Mouse (Mus musculus) lung, postnatal 0 days (tissue): ENCODE measurements around the gene 2310009B15Rik. TPM values are rescaled to one million over a fixed set of nuclear protein-coding genes. Genes with fewer than 3 reads are reported as not detected.

Experiments
- ATAC-seq: fragments of 200-750 bp; cut with Nextera tagmentation; 2 replicates; pipeline ENCODE4 v1.8.0; 2017; ENCODE audit warnings: moderate library complexity
- DNase-seq: peaks from one replicate; pipeline ENCODE4 v3.0.0-alpha.2; 2016; ENCODE audit warnings: low spot score
- H3K27ac ChIP-seq: fragments of 300-500 bp; sonication (generic); 2 replicates; pipeline ENCODE4 v1.5.1; 2014; ENCODE audit warnings: antibody characterized with exemption, mild to moderate bottlenecking, low read length, mixed read lengths
- H3K27me3 ChIP-seq: fragments of 300-500 bp; sonication (generic); replicated peaks from 2 replicates; pipeline ENCODE4 v1.6.1; 2014; ENCODE audit warnings: low read length, mixed read lengths; ENCODE audit not compliant: insufficient read depth
- H3K36me3 ChIP-seq: fragments of 300-500 bp; sonication (generic); 2 replicates; pipeline ENCODE4 v1.6.1; 2014; ENCODE audit warnings: low read length, mixed read lengths; ENCODE audit not compliant: insufficient read depth
- H3K4me1 ChIP-seq: fragments of 300-500 bp; sonication (generic); 2 replicates; pipeline ENCODE4 v1.6.1; 2014; ENCODE audit warnings: antibody characterized with exemption, low read depth, low read length, mixed read lengths; ENCODE audit not compliant: insufficient read depth
- H3K4me2 ChIP-seq: fragments of 300-500 bp; sonication (generic); replicated peaks from 2 replicates; pipeline ENCODE4 v1.6.1; 2014; ENCODE audit warnings: low read depth, mild to moderate bottlenecking, low read length, moderate library complexity, mixed read lengths
- H3K4me3 ChIP-seq: fragments of 300-500 bp; sonication (generic); 2 replicates; pipeline ENCODE4 v1.5.1; 2014; ENCODE audit warnings: low read depth, low read length
- H3K9ac ChIP-seq: fragments of 300-500 bp; sonication (generic); replicated peaks from 2 replicates; pipeline ENCODE4 v1.6.1; 2014; ENCODE audit warnings: low read depth, mild to moderate bottlenecking
- H3K9me3 ChIP-seq: fragments of 300-500 bp; sonication (generic); 2 replicates; pipeline ENCODE4 v1.6.1; 2016; ENCODE audit warnings: low read length, mixed read lengths
- CTCF ChIP-seq: IDR thresholded peaks from 2 replicates; pipeline ENCODE4 v1.5.1; 2016; ENCODE audit warnings: antibody characterized with exemption, mild to moderate bottlenecking
- EP300 ChIP-seq: IDR thresholded peaks from 2 replicates; pipeline ENCODE4 v1.6.1; 2016; ENCODE audit warnings: antibody characterized with exemption, mild to moderate bottlenecking, control low read depth
- WGBS: fragments of 180-500 bp; shearing (Covaris S2); extraction: QIAGEN DNeasy Blood & Tissue Kit; methylation state at CpG from one replicate; pipeline ENCODE4 v1.1.7; 2014; 5-methylcytosine and 5-hydroxymethylcytosine counted together
- polyA plus RNA-seq: library from polyadenylated mRNA; unstranded; fragments of >200 nt; fragmentation: Nextera tagmentation; extraction: Ambion mirVana; gene quantifications from 2 replicates; pipeline ENCODE4 v1.2.1, GENCODE M21; 2015

The 2310009B15Rik gene
- polyA plus RNA-seq, 1 experiment from 2014 or later = 53.0 TPM

DNA sequence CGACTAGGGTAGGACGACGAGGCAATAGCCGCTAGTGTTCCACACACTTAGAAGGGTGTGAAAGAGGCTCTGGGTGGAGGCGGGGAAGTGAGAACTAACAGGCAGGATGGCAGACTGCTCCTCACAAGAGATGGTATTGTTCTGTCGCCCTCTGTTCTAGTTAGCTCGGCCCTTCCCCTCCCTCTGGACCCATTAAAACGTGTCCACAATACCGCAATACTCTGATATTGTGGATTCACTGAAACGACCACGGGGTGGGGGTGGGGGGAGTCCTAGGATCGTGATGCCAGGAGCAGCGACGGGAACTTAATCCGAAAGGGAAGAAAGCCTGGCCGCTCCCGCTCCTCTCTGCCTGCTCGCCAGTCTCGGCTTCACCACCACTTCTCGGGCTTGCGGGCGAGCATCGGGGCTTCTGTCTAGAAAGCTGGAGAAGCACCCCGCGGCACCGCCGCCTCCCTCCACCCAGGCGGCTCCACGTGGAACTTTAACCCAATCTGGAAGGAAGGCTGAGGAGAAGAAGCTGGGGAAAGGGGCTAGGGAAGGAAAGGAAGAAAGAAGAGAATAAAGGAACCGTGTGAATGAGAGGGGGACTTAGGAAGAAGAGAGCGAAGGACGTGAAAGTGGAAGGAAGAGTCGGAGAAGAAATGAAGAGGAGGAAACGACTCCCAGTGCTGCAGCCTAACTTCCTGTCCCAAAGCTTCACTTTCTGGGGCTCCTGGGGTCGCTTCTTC lies 13.1 kb downstream of the 2310009B15Rik start:
- Histone ChIP-seq H3K4me3 (peak overlapping the region; percentile 40), H3K4me1 (peaks cover 6% of the 10 kb centered on the region), H3K36me3 (no peaks in the 10 kb centered on the region), H3K27me3 (peaks cover 80% of the 10 kb centered on the region), H3K4me2 (peak overlapping the region; percentile 53), H3K27ac (no peak overlapping the region), H3K9me3 (no peaks in the 10 kb centered on the region), H3K9ac (no peak overlapping the region)
- WGBS = under 1% methylated on average over 35 of the region's 35 CpGs
- DNase-seq (no peak), ATAC-seq (no peak)
- no peak for TF ChIP-seq CTCF
- TF ChIP-seq EP300 = no peak

DNA sequence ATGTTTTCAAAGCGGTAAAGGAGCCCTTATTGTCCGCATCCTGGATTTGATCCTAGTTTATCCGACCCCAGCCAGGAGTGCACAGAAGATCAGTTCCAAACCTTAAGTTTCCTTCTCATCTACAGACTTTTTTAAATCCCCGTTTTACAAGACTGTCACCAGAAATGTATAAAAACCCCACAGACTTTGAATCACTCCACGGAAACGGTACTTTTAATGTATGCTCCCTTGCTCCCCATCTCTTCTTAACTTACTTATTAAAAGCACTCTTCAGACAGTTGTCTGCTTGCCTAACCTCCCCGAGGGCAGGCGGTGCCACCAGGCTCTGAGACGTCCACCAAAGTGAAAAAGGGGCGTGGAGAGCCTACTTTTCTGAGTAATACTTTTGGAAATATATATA lies 13.9 kb downstream of the 2310009B15Rik start:
- no peaks in the 10 kb centered on the region for H3K36me3 ChIP-seq

DNA sequence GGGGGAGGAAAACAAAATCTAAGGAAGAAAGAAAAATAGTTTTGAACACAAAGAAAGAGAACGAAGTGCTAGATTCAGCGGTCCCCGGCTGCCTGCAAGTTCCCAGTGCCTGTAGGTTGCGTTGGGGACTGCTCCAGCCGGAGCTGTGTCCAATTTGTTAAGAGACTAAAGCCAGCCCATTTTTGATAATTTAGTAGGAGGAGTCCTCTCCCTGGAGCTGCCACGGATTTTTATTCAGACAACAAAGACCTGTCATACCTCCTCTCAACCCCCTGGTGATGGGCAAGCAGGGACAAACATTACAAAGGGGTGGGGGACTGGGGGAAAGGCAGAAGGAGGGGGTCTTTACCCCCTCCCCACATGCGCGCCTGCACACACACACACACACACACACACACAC lies 14.3 kb downstream of the 2310009B15Rik start:
- TF ChIP-seq EP300 (no peak), CTCF (no peak)
- Histone ChIP-seq H3K9ac (no peak overlapping the region), H3K4me3 (0 out of 2 replicates have a peak overlapping the region, but pooled peaks have one; percentile 26), H3K27ac (no peak overlapping the region), H3K4me1 (peaks cover 6% of the 10 kb centered on the region; the same call in 1 of the 2 replicates), H3K36me3 (no peaks in the 10 kb centered on the region), H3K27me3 (peaks cover 83% of the 10 kb centered on the region), H3K4me2 (peak overlapping the region; percentile 50), H3K9me3 (no peaks in the 10 kb centered on the region)
- DNase-seq (peak; percentile 39), ATAC-seq (no peak)
- WGBS = 6% methylated on average over 8 of the region's 8 CpGs

More for the DNA sequence above, 13.9 kb downstream of the 2310009B15Rik start:
- ATAC-seq (no peak), DNase-seq (no peak)
- 6% methylated on average over 10 of the region's 10 CpGs for WGBS
- H3K9me3 ChIP-seq = no peaks in the 10 kb centered on the region
- H3K27ac ChIP-seq = no peak overlapping the region
- H3K4me1 ChIP-seq = peaks cover 6% of the 10 kb centered on the region; the same call in 1 of the 2 replicates
- H3K4me2 ChIP-seq = no peak overlapping the region
- peaks cover 80% of the 10 kb centered on the region for H3K27me3 ChIP-seq
- no peak for TF ChIP-seq CTCF
- TF ChIP-seq EP300 = no peak
- H3K4me3 ChIP-seq = no peak overlapping the region
- H3K9ac ChIP-seq = no peak overlapping the region

DNA sequence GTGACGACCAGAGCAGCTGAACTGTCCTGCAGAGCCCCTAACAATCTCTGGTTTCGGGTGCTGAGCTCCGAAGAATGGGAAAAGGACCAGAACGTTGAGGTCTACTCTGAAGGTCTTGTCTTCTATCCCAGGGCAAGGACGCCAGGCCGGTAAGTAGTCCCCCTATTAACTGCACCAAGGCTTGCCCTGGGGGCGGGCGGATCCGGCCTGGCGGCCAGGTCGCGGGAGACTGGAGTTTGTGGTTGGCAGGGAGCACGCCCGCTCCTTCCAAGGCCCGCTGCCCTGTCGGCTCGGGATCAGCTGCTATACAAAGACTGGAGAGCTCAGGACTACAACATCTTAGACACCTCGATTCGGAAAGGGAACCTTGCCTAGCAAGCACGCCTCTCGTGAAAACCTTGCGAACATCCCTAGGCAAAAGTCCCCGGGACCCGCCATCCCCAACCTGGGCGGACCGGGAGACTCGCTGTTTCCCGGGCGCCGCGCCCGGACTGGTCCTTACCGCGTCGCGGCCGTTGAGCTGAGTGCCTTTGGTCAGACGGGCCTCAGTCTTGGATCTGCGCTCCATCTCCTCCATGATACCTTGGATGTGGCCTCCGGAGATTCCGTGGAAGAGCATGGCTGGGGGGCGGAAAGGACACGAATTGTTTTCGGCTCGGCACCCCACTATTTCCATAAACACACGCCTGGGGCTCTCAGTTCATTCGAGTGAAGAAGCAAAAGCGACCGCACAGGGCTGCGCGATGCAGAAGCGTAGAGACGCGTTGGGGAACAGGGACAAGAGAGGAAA lies 15.2 kb downstream of the 2310009B15Rik start:
- Histone ChIP-seq H3K4me1 (peaks cover 6% of the 10 kb centered on the region; the same call in 1 of the 2 replicates), H3K4me2 (peak overlapping the region; percentile 50), H3K27ac (no peak overlapping the region), H3K4me3 (peak overlapping the region; percentile 26; the same call in 1 of the 2 replicates), H3K9me3 (no peaks in the 10 kb centered on the region), H3K27me3 (peaks cover 88% of the 10 kb centered on the region), H3K9ac (no peak overlapping the region), H3K36me3 (no peaks in the 10 kb centered on the region)
- DNase-seq (peak; percentile 36), ATAC-seq (peak; percentile 50; the same call in 1 of the 2 replicates)
- 3% methylated on average over 54 of the region's 54 CpGs for WGBS
- TF ChIP-seq EP300 (no peak), CTCF (no peak)

DNA sequence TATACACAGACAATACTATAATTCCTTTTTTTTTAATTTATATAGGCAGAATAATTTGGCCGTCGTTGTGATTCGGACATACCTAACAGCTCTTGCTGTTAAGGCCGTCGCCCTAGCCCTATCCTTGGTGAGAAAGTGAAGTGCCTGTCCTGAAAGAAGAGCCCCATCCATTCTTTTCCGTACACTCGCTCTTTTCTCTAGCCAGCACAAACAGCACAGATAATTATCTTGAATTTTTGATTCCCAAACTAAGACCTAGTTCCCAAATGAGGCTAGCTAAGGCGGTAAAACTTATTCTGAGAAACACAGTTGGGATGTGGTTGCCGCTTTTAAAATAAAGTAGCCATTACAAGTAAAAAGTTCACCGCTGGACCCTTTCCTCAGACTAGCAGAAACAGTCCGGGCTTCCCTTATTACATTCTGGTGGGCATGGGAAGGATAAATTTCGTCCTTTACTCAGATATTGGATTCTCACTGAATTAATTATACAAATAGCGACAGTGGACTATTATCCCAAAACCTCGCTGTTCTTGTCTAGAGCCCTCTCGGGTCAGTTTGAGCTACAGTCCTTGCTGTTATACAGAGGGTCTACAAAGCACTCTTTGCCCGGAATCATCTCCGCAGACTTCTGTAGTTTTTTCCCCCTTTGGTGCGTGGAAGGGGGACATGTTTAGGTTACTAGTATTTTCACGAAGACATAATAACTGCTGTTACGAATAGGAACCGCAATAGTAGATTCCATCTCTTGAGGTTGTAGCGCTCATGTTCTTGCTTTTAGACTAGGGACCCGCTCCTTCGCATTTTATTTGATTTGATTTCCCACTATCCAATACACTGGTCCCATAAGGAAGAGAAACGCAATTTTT lies 16.0 kb downstream of the 2310009B15Rik start:
- 9% methylated on average over 25 of the region's 25 CpGs for WGBS
- Histone ChIP-seq H3K9ac (no peak overlapping the region), H3K4me2 (0 out of 2 replicates have a peak overlapping the region, but pooled peaks have one; percentile 50), H3K4me1 (peaks cover 6% of the 10 kb centered on the region; the same call in 1 of the 2 replicates), H3K36me3 (no peaks in the 10 kb centered on the region), H3K4me3 (no peak overlapping the region), H3K27me3 (peaks cover 89% of the 10 kb centered on the region), H3K9me3 (no peaks in the 10 kb centered on the region), H3K27ac (no peak overlapping the region)
- DNase-seq (no peak), ATAC-seq (no peak)
- no peak for TF ChIP-seq CTCF
